Mouse (Mus musculus) thymus, postnatal 4 days (tissue): ENCODE measurements around the gene Vwc2.

Source experiments
- DNase-seq: peaks from one replicate; pipeline ENCODE4 v3.0.0; 2021

Vwc2 gene

DNA sequence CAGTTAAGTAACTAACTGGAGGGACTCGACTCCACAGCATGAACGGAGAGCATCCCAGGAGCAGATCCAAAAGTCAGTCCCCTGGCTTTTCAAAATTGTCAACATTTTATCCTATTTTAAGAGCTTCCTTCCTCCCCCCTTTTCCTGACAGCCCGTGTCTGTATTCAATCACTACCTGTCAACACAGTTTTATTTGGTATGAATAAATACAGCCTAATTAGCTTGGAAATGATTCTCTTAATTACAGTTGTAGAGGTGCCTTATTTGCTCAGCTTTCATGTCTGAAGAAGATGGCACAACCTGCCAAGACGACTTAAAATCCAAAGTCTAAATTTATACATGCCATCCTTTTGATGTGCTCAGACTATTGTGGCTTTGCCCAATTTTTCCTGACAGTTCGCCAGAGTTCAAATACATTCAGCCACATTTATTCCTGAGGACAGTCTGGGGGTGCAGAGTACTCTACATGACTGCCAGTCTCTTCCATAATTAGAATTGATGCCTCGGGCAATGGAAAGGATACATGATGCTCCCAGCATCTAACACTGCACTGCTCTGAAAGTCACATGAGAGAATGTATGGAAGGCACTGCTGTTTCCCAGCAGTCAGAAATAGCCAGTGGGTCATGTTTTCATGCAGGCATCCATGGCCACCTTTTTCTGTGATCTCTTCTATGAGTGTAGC, 128.8 kb downstream of the Vwc2 start:
- no peak for DNase-seq

- DNase-seq = no peak
Measured at GRCm38 (mm10) chr11:11257348-11257747, 143.3 kb downstream of the Vwc2 start.

GRCm38 (mm10) chr11:11280128-11280527, 166.1 kb downstream of the Vwc2 start:
- DNase-seq = no peak

DNA sequence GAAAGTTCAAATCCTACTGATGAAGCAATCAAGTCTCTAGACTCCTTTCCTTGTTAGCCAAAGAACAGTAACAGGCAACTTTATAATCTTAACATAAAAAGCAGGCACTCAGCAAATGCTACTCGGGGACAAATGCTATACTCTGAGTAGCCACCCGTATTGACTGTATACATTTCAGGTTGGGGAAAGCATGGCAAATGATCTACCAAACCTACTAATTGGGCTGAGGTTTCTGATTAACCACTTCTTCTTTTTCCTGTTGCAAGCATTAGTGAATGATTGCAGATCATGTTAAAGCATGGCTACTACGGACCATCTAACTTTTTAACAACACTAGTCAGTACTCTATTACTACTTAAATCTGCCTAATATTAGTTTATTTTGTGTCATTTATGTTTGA, 169.5 kb downstream of the Vwc2 start:
- DNase-seq = no peak
